Mouse (Mus musculus): ENCODE data around the gene Mtif3. TPM values are rescaled to one million over a fixed set of nuclear protein-coding genes. Genes with fewer than 3 reads are reported as not detected.

The Mtif3 gene
- polyA plus RNA-seq (2012; rRNA removed), result 22.0 and 22.7 TPM in 2 replicates

DNA sequence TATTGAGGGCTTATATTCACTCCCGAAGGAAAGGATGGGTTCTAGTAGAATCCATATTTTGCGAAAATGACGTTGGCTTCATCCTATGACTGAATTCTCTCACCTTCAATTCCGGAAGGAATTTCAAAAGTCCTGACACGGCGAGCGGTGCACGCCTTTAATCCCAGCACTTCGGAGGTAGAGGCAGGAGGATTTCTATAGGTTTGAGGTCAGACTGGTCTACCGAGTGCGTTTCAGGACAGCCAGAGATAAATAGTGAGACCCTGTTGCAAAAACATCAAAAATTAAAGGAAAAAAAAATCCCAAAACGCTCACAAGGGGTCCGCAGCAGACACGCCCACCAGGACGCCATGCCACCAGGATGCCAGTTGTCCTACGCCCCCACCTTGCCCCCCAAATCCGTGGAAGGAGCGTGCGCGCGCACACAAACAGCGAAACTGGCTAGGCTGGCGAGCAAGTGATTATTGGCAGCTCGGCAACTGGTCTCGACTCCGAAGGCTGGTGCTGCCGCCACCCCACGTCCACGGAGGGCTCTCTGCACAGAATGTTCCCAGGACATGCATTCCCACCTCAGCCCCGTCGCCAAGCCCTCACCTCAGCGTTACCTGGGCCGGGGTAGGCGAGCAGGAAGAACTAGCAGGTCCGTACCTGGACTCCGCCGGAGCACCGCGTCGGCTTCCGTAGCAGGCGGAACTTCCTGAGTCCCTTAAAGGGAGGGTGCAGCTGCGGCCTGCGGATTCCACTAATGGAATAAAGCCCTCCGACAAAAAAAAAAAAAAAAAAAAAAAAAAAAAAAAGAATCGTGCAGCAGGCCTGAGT, at the start of gene Mtif3:
Gene Mtif3, minus strand, starts transcription at position 683 of the 819 bp plus-strand sequence.
- peak; percentile 49 to 86 for DNase-seq (ENCODE audit: extremely low spot score in 1 of 2, low spot score in 1 of 2)

DNA sequence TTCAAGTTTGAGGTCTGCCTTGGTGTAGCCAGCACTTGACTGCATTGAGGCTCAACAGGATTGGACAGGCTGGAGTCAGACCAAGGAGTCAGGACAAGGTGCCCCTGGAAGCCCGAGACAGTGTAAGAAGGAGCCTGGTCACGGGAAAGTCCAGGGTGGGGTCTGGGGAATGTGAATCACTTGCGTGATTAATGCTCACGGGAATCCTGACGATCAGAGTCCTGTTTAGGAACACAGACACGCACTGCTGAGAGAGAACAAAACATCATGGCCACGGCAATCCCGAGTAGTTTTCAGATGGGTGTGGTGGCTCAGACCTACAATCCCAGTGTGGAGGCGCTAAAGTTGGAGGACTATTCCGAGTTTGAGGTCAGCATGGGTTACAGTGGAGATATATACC, 47.7 kb upstream of the Mtif3 start:
- DNase-seq (ENCODE audit: extremely low spot score in 1 of 2, low spot score in 1 of 2), result no peak

DNA sequence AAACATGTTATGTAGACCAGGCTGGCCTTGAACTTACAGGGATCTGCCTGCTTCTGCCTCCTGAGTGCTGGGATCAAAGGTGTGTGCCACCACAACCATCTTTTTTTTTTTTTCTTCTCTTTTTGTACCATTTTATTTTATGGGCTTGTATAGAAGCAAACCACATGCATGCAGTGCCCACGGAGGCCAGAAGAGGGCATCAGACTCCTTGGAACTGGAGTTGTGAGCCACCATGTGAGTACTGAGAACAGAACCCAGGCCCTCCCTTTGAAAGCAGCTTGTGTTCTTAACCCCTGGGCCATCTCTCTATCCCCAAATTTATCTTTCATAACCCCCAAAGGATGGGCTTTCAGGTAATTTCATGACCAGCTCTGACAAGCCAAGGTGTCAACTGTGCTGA, 39.7 kb upstream of the Mtif3 start:
- no peak for DNase-seq (ENCODE audit: extremely low spot score in 1 of 2, low spot score in 1 of 2)

DNA sequence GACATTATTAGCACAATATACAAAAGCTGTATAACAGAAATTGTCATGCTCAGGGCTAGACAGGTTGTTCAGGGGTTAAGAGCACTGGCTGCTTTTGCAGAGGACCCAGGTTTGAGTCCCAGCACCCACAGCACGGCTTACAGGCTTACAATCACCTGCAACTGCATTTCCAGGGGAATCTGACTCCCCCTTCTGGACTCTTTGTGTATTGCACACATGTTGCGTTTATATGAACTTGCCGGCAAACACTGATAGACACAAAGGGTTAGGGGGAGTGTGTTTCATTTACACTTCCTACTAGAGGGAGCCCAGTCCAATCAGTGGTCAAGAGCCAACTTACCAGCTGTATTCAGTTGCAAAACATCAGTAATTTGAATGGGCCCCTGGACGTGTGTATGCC, 37.7 kb upstream of the Mtif3 start:
- no peak for DNase-seq (ENCODE audit: extremely low spot score in 1 of 2, low spot score in 1 of 2)

DNA sequence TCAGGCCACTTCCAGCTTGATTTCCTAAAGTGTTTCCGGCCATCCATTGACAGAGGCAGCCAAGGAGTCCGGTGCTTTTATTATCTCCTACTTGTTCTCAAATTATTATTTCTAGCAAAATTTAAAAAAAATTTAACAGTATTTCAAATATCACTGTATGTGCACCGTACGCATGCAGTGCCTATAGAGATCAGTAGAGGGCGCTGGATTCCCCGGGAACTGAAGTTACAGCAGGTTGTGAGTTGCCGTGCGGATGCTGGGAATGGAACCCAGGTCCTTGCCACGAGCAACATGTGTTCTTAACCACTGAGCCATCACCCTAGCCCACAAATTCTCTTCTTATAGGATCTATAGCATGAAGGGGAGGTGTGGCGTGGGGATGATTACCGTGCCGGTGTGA, 35.2 kb upstream of the Mtif3 start:
- DNase-seq (ENCODE audit: extremely low spot score in 1 of 2, low spot score in 1 of 2), result no peak

DNA sequence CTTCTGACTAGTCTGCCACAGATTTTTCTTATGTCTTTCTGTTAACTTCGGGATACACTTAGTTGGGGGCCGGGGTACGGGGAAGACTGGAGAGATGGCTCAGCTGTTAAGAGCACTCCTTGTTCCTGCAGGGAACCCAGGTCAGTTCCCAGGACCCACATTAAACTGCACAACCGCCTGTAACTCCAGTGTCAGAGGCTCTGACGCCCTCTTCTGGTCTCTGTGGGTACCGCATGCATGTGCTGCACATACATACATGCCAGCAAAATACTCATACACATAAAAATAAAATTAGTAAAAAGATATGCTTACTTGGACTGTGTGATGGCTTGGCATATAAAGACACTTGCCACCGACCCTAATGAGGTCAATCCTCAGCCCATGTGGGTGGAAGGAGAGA, 33.2 kb upstream of the Mtif3 start:
- DNase-seq (ENCODE audit: extremely low spot score in 1 of 2, low spot score in 1 of 2), result no peak

DNA sequence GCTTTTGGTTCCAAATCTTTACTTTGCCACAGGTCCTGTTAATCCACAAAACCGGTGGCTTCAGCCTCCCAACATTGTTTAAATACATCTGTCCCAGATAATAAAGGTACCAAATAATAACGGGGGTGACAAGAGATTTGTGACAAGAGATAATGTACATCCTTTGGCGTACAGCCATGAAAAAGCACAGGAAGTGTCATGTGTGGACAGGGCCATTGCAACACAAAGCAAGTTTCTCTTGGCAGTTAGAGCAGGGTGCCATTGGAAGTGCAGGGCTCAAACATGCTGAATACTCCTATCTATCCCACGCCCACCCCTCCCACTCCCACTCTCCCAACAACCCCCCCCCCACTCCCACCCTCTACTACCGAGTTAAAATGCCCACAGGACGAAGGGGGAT, 31.4 kb upstream of the Mtif3 start:
- no peak for DNase-seq (ENCODE audit: extremely low spot score in 1 of 2, low spot score in 1 of 2)

DNA sequence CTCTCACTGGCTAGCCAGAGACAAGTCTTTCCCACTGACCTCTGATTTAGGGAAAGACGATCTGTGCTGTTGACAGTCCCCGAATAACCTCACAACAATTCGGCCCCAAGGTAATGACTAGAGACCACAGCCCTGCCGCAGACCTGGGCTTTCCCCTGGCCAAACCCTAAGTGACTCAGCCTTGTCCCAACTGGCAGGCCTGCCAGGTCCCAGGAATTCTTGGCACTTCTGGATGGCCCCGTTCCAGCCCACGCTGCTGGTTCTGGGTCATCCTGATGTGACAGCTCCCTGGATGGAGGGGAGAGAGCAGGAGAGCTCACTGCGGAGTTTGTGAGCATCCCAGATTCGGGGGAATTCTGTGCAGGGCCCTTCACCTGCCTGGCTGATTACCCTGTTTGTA, 29.9 kb upstream of the Mtif3 start:
- DNase-seq (ENCODE audit: extremely low spot score in 1 of 2, low spot score in 1 of 2), result no peak

DNA sequence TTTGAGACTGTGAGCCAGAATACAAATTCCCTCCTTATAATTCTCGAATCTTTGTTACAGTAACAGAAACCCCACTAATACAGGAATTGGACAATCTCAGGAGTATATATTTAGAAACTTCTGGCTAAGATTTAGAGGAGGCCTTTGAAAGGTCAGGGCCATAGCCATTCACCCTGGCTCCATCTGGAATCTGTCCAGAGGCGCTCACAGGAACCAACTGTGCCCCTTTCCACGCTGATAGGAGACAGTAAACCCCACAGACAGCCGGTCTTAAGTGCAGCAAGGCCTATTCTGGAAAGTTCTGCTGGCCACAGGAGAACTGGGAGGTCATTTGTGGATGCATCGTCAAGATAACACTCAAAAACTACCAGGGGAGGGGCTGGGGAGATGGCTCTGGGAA, 25.5 kb upstream of the Mtif3 start:
- DNase-seq (ENCODE audit: extremely low spot score in 1 of 2, low spot score in 1 of 2), result no peak

DNA sequence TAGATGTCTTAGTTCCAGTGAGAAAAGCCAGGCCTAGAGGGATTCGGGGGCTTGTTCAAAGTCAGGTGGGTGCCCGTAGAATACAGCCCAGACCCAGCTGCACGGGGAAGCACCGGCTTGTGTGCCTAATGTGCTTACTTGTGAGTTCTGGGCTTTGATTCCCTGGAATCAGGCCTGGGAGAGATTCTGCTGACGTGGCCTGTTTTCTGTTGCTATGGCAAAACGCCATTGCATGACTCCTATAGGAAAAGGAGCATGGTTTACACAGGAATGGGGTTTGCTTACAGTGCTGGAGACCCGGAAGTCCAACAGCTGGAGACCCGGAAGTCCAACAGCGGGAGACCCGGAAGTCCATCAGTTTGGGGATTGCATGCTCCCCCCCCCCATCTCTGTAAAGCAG, 24.0 kb upstream of the Mtif3 start:
- no peak for DNase-seq (ENCODE audit: extremely low spot score in 1 of 2, low spot score in 1 of 2)

DNA sequence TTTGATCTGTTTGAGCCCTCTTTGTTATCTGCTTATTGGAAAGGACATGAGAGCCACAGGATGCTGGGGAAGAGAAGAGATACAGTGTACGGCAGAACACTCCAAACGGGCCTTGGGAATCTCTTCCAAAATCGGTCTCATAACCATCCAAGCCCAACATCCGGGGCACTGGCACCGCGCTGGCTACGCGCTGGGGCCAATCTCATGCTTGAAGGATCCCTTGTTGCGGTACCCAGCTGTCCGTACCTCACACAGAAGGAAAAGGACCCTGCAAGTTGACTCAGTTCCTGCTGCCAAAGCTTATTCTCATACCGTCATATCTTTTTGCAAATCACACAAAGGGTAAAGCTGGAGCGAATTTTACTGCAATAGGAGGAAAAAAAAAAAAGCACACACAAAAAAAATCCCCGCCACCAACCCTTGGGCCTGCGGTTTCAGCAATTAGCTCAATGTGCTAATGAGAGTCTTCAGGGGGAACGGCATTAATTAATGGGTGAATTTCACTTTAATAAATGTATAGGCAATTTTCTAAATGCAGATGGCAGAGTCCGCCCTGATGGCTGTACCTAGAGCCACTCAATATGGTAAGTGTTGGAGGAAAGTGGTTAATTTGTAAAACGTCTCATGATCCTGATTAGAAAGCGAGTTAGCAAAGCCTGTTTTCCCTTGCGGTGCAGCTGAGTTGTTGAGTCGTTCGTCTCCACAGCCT, 22.3 kb upstream of the Mtif3 start:
- DNase-seq (ENCODE audit: extremely low spot score in 1 of 2, low spot score in 1 of 2), result no peak

DNA sequence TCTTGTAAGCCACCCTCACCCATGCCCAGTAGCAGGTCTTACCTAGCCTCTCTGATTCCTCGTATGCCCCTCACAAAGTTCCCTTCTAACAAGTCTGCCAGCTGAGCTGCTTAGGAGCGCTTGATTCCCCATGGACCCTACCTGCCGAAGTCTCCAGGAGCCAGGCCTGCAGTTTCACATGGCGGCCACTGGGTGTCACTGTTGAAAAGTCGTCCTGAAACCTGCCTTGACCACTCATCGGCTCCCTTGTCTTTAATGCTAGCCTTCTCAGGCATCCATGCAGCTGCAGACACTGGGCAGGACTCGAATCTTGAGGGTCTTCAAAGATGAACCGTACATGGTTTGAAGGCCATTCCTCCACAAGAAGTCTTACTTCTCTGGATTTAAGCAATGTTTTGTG, 19.6 kb upstream of the Mtif3 start:
- peak in 1 of 2 experiments; percentile 78 for DNase-seq (ENCODE audit: extremely low spot score in 1 of 2, low spot score in 1 of 2)

DNA sequence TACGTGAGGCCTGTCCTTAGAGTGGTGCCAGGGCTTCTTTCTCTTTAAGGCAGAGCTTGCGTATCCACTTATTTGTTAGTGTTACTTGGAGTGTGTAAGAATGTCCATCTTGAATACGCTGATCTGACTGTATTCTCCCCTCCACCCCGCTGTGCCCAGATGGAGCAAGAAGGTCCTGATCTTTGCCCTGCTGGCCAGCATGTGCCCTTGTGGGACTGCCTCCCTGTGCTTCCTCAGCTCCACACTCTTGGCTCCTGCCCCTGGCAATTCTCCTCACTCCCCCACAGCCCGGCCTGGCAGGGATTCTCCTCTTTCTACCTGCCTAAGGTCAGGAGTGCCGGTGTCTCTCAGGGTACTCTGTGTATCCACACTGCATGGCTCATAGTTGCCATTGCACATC, 17.8 kb upstream of the Mtif3 start:
- no peak for DNase-seq (ENCODE audit: extremely low spot score in 1 of 2, low spot score in 1 of 2)

DNA sequence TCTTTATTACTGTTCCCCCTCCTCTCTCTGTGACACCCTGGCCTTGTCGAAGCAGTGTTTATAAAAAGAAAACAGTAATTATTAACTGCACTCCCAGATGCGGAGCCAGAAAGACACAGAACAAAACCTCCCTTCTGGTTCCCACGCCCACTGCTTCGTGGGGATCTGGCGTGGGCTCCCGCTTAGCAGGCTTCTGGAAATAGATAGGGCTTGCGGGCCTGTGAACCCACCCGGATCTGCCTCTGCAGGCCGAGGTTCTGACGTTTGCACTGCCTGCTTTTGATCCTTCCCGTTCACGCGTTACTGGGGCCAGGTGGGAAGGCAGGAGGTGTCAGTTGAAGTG, 11.2 kb upstream of the Mtif3 start:
- no peak for DNase-seq (ENCODE audit: extremely low spot score in 1 of 2, low spot score in 1 of 2)

DNA sequence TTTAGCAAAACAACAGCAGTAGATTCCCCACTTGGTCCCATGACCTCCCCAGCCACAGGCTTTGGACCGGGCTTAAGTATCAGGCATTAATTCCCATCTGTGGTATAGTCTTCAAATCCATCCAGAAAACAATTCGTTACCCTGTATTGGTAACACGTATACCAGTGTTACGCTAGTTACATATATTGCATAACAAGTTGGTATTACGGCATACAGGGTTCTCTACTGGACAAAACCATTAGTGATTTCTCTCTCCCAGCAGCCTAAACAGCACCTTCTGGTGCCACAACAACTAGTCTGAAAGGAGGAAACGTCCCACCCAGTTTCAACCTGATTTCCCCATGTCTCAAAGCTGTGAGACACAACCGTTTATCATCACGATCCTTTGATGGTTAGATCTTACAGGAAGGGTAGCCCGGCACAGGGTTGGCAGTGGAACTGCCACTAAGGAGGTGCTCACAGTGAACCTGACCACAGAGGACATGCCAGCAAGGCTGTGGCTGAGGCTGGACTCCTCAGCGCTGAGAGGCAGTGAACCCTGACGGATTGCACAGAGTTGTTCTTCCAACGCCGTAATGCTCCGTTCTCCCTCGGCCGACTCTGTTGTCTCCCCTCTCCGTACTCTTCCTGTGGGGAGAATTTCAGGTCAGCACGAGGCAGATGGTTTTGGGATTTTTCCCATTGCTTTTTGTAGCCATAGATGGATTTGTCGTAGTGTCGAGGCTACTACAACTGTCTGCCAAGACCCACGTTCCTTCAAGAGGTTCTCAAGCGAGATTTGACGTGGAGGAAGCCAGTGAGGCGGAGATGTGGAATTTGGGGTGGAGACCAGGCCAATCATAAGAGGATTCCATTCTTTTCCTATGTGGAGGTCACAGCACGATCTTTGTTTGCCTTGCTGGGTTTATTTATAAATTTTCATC, 10.5 kb upstream of the Mtif3 start:
- no peak for DNase-seq (ENCODE audit: extremely low spot score in 1 of 2, low spot score in 1 of 2)

DNA sequence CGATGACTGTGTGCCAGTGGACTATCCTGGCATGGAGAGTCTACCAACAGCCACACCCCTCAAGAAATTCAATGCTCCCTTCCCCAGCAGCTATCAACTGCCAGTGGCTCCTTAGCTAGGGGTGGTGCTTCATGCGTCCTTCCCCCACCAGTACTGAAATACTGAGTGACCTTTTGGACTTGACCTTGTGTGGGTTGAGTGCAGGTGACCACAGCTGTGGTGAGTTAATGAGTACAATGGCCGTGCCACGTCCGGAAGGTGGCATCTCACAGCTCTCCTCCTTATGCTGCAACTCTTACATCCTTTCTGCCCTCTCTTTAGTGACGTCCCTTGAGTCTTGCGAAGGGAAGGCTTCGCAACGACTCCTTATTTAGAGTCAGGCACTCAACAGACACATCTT, 9.8 kb upstream of the Mtif3 start:
- DNase-seq (ENCODE audit: extremely low spot score in 1 of 2, low spot score in 1 of 2), result no peak

DNA sequence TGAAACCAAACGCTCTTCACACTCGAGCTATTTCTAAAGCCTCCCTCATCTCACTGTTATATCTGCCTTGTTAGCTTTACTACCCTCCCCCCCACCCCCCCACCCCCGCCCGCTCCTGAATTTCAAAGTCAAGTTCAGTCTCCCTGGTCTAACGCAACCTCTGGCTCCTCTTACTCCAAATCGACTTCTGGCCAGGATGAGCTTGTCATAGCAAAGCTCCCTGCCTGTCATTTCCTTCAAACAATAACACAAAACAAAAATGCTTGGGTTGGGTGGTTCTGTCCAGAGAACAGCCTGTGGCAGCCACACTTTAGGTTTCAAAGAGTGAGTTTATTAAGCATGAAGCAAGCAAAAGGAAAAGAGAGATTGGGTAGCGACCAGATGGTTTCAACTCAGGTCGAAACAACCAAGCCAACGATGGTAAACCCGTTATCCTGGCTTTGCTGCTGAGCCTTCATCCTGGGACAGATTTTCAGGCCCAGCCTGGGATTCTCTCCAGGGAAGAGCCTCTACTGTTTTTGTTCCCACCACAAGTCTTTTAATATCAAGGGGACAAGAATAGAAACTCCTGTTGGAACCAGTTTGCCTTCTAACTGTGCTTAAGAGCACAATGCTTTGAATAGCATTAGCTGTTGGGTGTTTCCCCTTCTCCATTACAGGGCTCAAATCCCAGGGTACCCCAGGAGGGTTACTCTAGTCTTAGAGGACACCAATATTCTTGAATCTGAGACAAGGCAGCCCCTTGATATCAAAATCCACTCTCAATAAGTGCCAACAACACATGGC, 8.4 kb upstream of the Mtif3 start:
- no peak for DNase-seq (ENCODE audit: extremely low spot score in 1 of 2, low spot score in 1 of 2)

DNA sequence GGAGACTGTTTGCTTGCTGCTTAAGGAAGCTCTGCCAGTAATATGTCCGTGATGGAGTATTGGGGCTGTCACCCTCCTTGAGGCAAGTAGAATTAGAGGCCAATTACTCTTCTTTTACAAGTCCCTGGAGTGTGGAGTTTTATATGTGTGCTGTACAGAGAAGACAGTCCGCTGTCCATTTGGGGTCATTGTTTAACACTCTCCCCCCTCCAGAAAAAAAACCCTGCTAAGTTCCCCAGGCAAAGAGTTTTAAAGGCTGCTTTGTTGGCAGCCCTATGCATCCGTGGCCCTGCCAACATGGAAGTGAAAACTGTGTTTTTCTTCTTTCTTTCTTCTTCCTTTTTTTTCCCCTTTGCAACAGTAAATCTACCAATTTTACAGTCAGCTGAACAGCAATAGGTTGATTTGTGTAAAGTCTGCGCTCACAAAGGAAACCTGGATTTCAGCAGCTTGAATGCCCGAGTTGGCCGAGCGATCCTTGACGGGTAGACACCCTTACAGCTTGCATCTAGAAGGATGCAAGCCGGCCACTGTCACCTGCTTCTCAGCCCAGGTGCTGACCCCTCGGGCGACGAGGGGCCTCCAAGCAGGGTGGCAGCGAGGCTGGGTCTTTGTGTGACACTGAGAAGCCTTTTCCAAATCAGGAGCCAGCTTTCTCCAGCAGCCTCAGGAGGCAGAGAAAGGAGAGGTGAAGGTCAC, 5.2 kb upstream of the Mtif3 start:
- no peak for DNase-seq (ENCODE audit: extremely low spot score in 1 of 2, low spot score in 1 of 2)

DNA sequence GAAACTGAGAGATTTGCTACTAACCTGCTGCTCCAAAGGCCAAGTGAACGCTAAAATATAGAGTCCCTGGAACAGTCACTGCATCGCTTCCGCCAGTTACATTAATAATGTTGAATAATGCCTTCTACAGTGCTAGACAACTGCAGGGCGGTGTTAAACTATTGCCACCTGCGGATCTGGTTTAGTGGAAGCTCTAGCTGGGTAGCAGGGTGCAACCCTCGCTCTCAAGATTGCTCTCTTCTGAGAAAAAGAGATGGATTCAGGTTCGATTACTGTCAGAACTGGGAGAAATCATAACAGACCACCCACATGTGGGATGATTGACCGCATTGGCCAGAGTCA, 308 bp upstream of the Mtif3 start:
- no peak for DNase-seq (ENCODE audit: extremely low spot score in 1 of 2, low spot score in 1 of 2)

DNA sequence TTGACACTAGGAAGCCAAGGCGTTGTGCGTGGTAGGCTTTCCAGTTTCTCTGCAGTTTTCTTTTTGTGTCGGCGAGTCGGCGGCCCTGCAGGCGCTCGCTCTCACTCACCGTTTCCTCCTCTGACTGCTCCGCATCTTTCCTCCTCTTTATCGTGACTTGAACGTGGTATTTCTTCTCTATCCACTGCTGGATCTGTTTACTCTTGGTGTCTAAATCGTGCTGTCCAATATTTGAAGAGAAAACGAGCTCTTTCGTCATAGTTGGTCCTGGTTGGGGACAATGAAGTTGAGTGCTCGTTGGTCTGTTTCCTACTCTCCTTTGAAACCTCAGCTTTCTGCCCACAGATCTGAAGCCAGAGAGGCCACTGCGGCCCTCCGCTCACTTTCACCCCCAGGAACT, 6.9 kb downstream of the Mtif3 start:
- DNase-seq (ENCODE audit: extremely low spot score in 1 of 2, low spot score in 1 of 2), result no peak

Measured in frontal cortex, adult 2 months (tissue).